Mouse (Mus musculus): ENCODE measurements around the gene Gchfr. TPM values are rescaled to one million over a fixed set of nuclear protein-coding genes. Genes with fewer than 3 reads are reported as not detected.

The Gchfr gene
- polyA plus RNA-seq (2014; fragmentation: Nextera tagmentation; extraction: Ambion mirVana): 2.9 and 6.4 TPM in 2 replicates

DNA sequence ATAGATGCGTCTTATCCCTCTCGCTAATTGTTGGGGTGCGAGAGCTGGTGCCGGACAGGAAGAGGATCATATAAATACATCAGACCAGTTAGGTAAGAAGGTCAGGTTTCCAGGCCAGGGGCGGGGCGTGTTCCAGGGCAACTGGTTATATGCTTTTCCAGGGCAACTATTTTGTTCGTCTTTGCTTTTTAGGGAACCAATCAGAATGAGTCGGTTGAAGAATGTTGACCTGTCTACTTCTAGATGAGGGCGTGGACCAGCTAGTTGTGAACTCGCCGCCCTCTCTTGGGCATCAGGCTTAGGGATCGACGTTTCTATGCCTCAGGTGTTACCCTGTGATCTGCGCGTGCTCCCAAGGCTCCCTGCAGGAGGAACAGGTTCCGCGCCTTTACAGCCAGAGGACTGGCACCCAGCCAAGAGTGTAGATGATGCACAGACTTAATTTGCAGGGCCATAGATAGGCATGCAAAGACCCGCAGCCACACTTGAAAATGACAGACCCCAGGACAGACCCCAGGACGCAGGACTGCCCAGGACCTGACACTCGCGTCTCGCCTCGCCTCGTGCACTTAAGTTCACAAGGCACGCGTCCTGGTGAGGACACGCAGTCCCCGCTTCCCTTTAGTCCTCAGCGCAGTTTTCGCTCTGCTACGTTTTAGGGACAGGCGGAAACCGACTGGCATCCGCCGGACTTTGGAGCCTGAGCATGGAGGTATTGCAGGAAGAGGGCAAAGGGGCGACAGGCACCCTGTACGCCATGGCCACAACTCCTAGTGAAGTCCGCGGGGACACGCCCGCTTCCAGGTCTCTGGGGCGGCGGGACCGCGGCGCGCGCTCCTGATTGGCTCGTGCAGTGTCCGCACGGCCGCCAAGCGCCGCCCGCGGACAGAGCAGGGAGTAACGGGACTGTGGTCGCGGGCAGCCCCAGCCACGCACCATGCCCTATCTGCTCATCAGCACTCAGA, at the start of gene Gchfr:
Gene Gchfr, plus strand, starts transcription at position 873 of the 965 bp plus-strand sequence.
- Histone ChIP-seq H3K4me3 (ENCODE audit: low read depth, low read length) (peak within 1 kb of the TSS; percentile 51), H3K4me1 (ENCODE audit: control insufficient read depth, insufficient read depth, low read length) (peaks cover 5% of the 10 kb centered on the region; the same call in 1 of the 2 replicates), H3K9ac (replicated peaks; ENCODE audit: low read length) (peak within 1 kb of the TSS; percentile 30), H3K27ac (replicated peaks; ENCODE audit: low read depth, low read length) (no peak within 1 kb of the TSS), H3K27me3 (ENCODE audit: control insufficient read depth, insufficient read depth, low read length) (peaks cover 6% of the 10 kb centered on the region), H3K4me2 (ENCODE audit: low read depth, low read length) (peak within 1 kb of the TSS; percentile 99), H3K36me3 (replicated peaks; ENCODE audit: control insufficient read depth, insufficient read depth, low read depth, low read length) (no peaks in the 10 kb centered on the region), H3K9me3 (replicated peaks; ENCODE audit: control insufficient read depth, low read length) (no peaks in the 10 kb centered on the region)
- ATAC-seq (replicated peaks; ENCODE audit: insufficient number of reproducible peaks, low FRiP score, low TSS enrichment, low read depth) (peak; percentile 66), DNase-seq (ENCODE audit: low spot score) (peak; percentile 70)
- under 1% methylated on average over 60 of the region's 60 CpGs for WGBS

DNA sequence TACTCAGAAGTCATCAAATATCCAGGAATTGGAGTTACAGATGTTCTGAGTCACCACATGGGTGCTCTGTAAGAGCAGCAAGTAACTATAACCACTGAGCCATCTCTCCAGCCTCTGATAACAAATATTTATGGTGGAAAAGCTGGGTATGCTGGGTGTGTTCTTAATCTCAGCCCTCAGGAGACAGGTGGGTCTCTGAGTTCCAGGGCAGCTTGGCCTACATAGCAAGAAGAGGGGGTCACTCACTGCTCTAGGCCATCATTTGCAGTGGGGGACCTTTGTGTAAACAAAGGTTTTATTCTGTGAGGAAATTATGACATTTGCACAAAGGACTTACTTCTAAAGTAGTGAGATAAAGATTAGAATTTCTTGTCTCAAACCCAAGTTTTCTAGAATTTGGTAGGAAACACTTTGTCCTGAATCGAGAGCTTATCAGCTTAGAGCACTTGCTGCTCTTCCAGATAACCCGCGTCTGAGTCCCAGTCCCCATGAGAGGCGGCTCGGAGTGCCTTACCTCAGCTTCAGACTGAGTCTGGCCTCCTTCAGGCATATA, 31.2 kb upstream of the Gchfr start:
- H3K9me3 ChIP-seq (replicated peaks; ENCODE audit: control insufficient read depth, low read length): no peaks in the 10 kb centered on the region
- no peak overlapping the region for H3K9ac ChIP-seq (replicated peaks; ENCODE audit: low read length)
- no peaks in the 10 kb centered on the region for H3K4me1 ChIP-seq (ENCODE audit: control insufficient read depth, insufficient read depth, low read length)
- H3K27me3 ChIP-seq (ENCODE audit: control insufficient read depth, insufficient read depth, low read length): no peaks in the 10 kb centered on the region
- 89% methylated on average over 5 of the region's 5 CpGs for WGBS
- no peaks in the 10 kb centered on the region; the same call in none of the 2 replicates for H3K36me3 ChIP-seq (replicated peaks; ENCODE audit: control insufficient read depth, insufficient read depth, low read depth, low read length)
- H3K27ac ChIP-seq (replicated peaks; ENCODE audit: low read depth, low read length): no peak overlapping the region
- no peak for ATAC-seq (replicated peaks; ENCODE audit: insufficient number of reproducible peaks, low FRiP score, low TSS enrichment, low read depth)
- no peak for DNase-seq (ENCODE audit: low spot score)
- H3K4me2 ChIP-seq (ENCODE audit: low read depth, low read length): no peak overlapping the region
- H3K4me3 ChIP-seq (ENCODE audit: low read depth, low read length): no peak overlapping the region

DNA sequence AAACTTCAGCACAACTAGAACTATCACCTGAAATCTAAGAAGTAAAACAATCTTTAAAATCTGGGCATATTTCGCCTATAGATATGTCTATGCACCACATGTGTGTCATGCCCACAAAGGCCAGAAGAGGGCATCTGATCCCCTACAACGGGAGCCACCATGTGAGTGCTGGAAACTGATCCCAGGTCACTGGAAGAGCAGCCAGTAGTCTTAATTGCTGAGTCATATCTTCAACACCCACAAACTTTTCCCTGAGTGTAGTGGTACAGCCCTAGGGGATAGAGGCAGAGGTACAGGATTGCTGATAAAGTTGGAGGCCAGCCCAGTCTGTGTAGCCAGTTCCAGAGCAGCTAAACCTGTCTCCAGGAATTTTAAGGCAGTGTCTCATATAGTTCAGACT, 22.4 kb upstream of the Gchfr start:
- ATAC-seq (replicated peaks; ENCODE audit: insufficient number of reproducible peaks, low FRiP score, low TSS enrichment, low read depth) (no peak), DNase-seq (ENCODE audit: low spot score) (no peak)
- WGBS: 89% methylated on average over 2 of the region's 2 CpGs
- peaks cover 10% of the 10 kb centered on the region for H3K36me3 ChIP-seq (replicated peaks; ENCODE audit: control insufficient read depth, insufficient read depth, low read depth, low read length)
- no peak overlapping the region for H3K4me2 ChIP-seq (ENCODE audit: low read depth, low read length)
- H3K9me3 ChIP-seq (replicated peaks; ENCODE audit: control insufficient read depth, low read length): no peaks in the 10 kb centered on the region
- no peak overlapping the region for H3K9ac ChIP-seq (replicated peaks; ENCODE audit: low read length)
- H3K4me3 ChIP-seq (ENCODE audit: low read depth, low read length): no peak overlapping the region
- no peaks in the 10 kb centered on the region for H3K4me1 ChIP-seq (ENCODE audit: control insufficient read depth, insufficient read depth, low read length)
- H3K27ac ChIP-seq (replicated peaks; ENCODE audit: low read depth, low read length): no peak overlapping the region
- H3K27me3 ChIP-seq (ENCODE audit: control insufficient read depth, insufficient read depth, low read length): no peaks in the 10 kb centered on the region

DNA sequence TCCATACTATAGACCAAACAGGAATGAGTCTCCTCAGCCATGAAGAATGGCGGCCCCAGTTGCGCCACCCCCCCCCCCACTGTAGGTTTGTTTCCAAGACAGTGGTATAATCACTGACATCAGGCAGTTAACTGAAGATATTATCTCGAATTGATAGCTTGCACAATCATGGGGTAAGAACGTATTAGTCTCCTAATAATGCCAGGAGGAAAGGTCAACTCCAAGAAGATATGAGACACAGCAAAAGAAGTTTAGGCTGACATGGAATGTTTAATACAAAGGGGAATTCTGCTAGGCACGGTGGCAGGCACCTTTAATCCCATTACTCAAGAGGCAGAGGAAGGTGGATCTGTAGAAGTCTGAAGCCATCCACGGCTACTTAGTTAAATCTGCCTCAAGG, 21.1 kb upstream of the Gchfr start:
- Histone ChIP-seq H3K36me3 (replicated peaks; ENCODE audit: control insufficient read depth, insufficient read depth, low read depth, low read length) (peaks cover 10% of the 10 kb centered on the region), H3K9me3 (replicated peaks; ENCODE audit: control insufficient read depth, low read length) (no peaks in the 10 kb centered on the region), H3K27ac (replicated peaks; ENCODE audit: low read depth, low read length) (no peak overlapping the region), H3K9ac (replicated peaks; ENCODE audit: low read length) (no peak overlapping the region), H3K27me3 (ENCODE audit: control insufficient read depth, insufficient read depth, low read length) (no peaks in the 10 kb centered on the region), H3K4me3 (ENCODE audit: low read depth, low read length) (no peak overlapping the region), H3K4me1 (ENCODE audit: control insufficient read depth, insufficient read depth, low read length) (no peaks in the 10 kb centered on the region), H3K4me2 (ENCODE audit: low read depth, low read length) (no peak overlapping the region)
- ATAC-seq (replicated peaks; ENCODE audit: insufficient number of reproducible peaks, low FRiP score, low TSS enrichment, low read depth) (no peak), DNase-seq (ENCODE audit: low spot score) (no peak)
- WGBS: 86% methylated on average over 6 of the region's 6 CpGs

DNA sequence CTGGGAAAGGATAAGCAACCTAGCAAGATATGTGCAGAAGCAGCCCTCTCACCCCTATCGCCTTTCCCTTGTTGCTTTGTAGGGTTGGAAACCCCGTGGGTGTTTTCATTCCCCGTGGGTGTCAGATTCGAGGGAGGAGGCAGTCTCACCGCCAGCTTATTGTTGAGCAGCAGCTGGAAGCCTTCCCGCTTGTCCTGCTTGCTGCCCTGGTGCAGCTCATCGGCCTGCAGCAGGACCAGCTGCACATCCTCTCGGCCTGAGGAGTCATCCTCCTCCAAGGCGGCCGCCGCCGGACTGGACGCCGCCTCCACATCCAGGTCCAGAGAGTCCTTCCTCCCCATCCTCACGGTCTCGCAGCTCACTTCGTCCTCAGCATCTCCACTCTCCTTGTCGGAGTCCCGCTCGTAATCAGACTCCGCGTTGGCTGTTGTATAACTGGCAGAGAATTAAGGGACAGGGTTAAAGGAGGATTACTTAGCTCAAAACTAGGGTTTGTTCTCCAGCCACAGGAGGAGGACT, 20.4 kb upstream of the Gchfr start:
- H3K36me3 ChIP-seq (replicated peaks; ENCODE audit: control insufficient read depth, insufficient read depth, low read depth, low read length): peaks cover 10% of the 10 kb centered on the region
- no peak overlapping the region for H3K4me3 ChIP-seq (ENCODE audit: low read depth, low read length)
- H3K9ac ChIP-seq (replicated peaks; ENCODE audit: low read length): no peak overlapping the region
- DNase-seq (ENCODE audit: low spot score): no peak
- no peak for ATAC-seq (replicated peaks; ENCODE audit: insufficient number of reproducible peaks, low FRiP score, low TSS enrichment, low read depth)
- H3K27me3 ChIP-seq (ENCODE audit: control insufficient read depth, insufficient read depth, low read length): no peaks in the 10 kb centered on the region
- 87% methylated on average over 22 of the region's 22 CpGs for WGBS
- H3K27ac ChIP-seq (replicated peaks; ENCODE audit: low read depth, low read length): no peak overlapping the region
- no peaks in the 10 kb centered on the region for H3K9me3 ChIP-seq (replicated peaks; ENCODE audit: control insufficient read depth, low read length)
- no peaks in the 10 kb centered on the region for H3K4me1 ChIP-seq (ENCODE audit: control insufficient read depth, insufficient read depth, low read length)
- H3K4me2 ChIP-seq (ENCODE audit: low read depth, low read length): no peak overlapping the region

DNA sequence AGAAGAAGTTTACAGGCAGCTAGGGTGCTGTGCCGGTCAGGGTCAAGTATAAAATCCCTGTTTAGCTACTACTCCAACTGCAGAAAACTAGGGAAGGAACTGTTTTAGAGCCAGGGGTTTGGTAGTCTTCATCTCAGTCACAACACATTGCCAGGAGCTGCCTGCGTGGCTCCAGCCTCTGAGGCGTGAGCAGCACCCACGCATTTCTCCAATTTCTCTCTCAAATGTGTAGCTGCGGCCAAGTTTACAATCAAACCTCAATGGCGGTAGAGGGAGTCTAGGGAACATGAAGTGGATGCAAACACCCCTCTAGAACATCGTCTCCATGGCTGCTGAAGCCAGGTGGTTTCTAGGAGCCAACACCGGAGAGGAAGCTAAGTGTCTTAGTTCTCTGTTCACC, 19.8 kb upstream of the Gchfr start:
- no peak overlapping the region for H3K4me2 ChIP-seq (ENCODE audit: low read depth, low read length)
- no peak overlapping the region for H3K27ac ChIP-seq (replicated peaks; ENCODE audit: low read depth, low read length)
- no peak overlapping the region for H3K9ac ChIP-seq (replicated peaks; ENCODE audit: low read length)
- peaks cover 10% of the 10 kb centered on the region for H3K36me3 ChIP-seq (replicated peaks; ENCODE audit: control insufficient read depth, insufficient read depth, low read depth, low read length)
- no peaks in the 10 kb centered on the region for H3K4me1 ChIP-seq (ENCODE audit: control insufficient read depth, insufficient read depth, low read length)
- no peak overlapping the region for H3K4me3 ChIP-seq (ENCODE audit: low read depth, low read length)
- no peak for ATAC-seq (replicated peaks; ENCODE audit: insufficient number of reproducible peaks, low FRiP score, low TSS enrichment, low read depth)
- WGBS: 93% methylated on average over 8 of the region's 8 CpGs
- H3K9me3 ChIP-seq (replicated peaks; ENCODE audit: control insufficient read depth, low read length): no peaks in the 10 kb centered on the region
- H3K27me3 ChIP-seq (ENCODE audit: control insufficient read depth, insufficient read depth, low read length): no peaks in the 10 kb centered on the region
- DNase-seq (ENCODE audit: low spot score): no peak

DNA sequence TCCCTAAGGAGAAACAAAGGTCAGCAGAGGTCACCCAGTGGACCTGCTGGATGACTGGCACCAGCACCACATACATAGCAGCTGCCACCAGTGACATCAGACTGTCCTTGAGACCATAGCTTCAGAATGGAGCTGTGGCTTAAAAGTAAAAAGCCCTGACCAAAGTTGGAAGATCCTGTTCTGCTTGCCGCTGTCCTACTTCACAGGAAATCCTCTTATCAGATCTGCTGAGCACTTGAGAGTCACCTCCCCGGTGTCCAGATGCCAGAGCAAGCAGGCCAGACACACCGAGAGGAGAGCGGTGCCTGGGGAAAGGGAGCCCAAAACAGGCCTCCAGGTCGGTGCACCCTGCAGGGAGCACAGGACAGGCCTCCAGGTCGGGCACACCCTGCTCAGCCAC, 15.3 kb upstream of the Gchfr start:
- no peak for ATAC-seq (replicated peaks; ENCODE audit: insufficient number of reproducible peaks, low FRiP score, low TSS enrichment, low read depth)
- no peak for DNase-seq (ENCODE audit: low spot score)
- Histone ChIP-seq H3K36me3 (replicated peaks; ENCODE audit: control insufficient read depth, insufficient read depth, low read depth, low read length) (peaks cover 3% of the 10 kb centered on the region; the same call in 1 of the 2 replicates), H3K4me2 (ENCODE audit: low read depth, low read length) (no peak overlapping the region), H3K27me3 (ENCODE audit: control insufficient read depth, insufficient read depth, low read length) (no peaks in the 10 kb centered on the region), H3K4me3 (ENCODE audit: low read depth, low read length) (no peak overlapping the region), H3K9ac (replicated peaks; ENCODE audit: low read length) (no peak overlapping the region), H3K27ac (replicated peaks; ENCODE audit: low read depth, low read length) (no peak overlapping the region), H3K4me1 (ENCODE audit: control insufficient read depth, insufficient read depth, low read length) (no peaks in the 10 kb centered on the region), H3K9me3 (replicated peaks; ENCODE audit: control insufficient read depth, low read length) (no peaks in the 10 kb centered on the region)
- WGBS: 91% methylated on average over 6 of the region's 6 CpGs

DNA sequence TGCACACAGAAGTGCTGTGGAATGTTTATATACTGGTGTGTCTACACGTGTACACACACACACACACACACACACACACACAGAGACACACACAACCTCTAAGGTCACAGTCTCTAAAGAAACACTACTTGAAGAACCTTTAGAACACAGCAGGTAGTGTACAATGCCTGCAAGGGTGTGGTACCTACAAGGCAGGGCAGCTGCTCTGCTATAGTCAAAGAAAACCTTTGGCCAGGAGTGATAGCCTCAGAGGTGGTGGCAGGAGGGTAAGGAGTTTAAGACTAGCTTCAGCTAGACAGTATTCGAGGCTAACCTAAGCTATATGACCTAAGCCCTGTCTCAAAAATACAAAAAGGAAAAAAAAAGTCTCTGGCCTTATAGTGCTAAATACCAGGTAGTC, 12.9 kb upstream of the Gchfr start:
- no peaks in the 10 kb centered on the region for H3K27me3 ChIP-seq (ENCODE audit: control insufficient read depth, insufficient read depth, low read length)
- no peak overlapping the region for H3K4me3 ChIP-seq (ENCODE audit: low read depth, low read length)
- WGBS: 82% methylated on average over 2 of the region's 2 CpGs
- H3K27ac ChIP-seq (replicated peaks; ENCODE audit: low read depth, low read length): no peak overlapping the region
- H3K9me3 ChIP-seq (replicated peaks; ENCODE audit: control insufficient read depth, low read length): no peaks in the 10 kb centered on the region
- H3K4me2 ChIP-seq (ENCODE audit: low read depth, low read length): no peak overlapping the region
- H3K9ac ChIP-seq (replicated peaks; ENCODE audit: low read length): no peak overlapping the region
- DNase-seq (ENCODE audit: low spot score) (no peak), ATAC-seq (replicated peaks; ENCODE audit: insufficient number of reproducible peaks, low FRiP score, low TSS enrichment, low read depth) (no peak)
- no peaks in the 10 kb centered on the region for H3K4me1 ChIP-seq (ENCODE audit: control insufficient read depth, insufficient read depth, low read length)
- no peaks in the 10 kb centered on the region; the same call in 1 of the 2 replicates for H3K36me3 ChIP-seq (replicated peaks; ENCODE audit: control insufficient read depth, insufficient read depth, low read depth, low read length)

All from embryonic facial prominence, embryonic 11.5 days (tissue).